In the genomic region with DNA sequence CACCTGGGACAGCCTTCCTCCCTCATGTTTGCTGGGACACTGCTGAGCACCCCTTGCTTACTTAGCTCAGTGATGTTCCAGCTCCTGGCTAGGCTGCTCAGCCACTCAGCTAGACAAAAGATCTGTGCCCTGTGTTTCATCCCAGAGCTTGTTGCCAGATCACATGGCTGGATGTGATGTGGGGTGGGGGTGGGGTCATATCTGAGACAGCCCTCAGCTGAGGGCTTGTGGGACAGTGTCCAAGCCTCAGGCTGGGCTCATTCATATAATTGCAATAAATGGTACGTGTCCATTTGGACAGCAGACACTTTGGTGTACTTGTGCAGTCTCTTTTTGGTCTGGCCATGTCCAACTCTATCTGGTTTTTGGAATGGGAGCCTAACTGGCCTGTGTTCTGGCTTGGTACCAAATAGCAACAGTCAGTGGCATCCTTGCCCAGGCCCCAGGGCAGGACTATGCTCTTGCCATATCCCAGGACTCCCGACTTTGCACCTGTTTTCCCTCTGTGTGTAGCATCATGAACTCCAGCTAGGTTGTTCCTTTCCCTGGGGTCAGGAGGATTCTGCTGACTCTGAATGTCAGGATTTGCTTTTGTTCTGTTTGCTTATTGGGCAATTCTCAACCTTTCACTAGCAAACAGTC, we compare ENCODE assay signal across 19 mouse cellular contexts. TPM values are rescaled to one million over a fixed set of nuclear protein-coding genes. Genes with fewer than 3 reads are reported as not detected.
A peak's percentile ranks its signal among the peaks of the same experiment; 100 is the strongest.
DNase-seq lines count a peak whose midpoint lies in the region; ATAC-seq and TF ChIP-seq lines count a peak whose summit lies in the region.
"Had no signal": no experiment of that assay in that cellular context is flagged by ENCODE, and none has a peak within 500 bp of the region (broad histone marks: within the 10 kb centered on the region; RNA-seq: fewer than 3 reads in every experiment).

No protein-coding gene starts in this region.

- H3K9ac ChIP-seq in heart, postnatal 0 days (replicated peaks; ENCODE audit: low read depth, low read length): no peak overlapping the region
- no peak overlapping the region for H3K9ac ChIP-seq in liver, embryonic 12.5 days
- H3K9ac ChIP-seq: heart, embryonic 15.5 days; kidney, embryonic 15.5 days; limb, embryonic 13.5 days; neural tube, embryonic 15.5 days had no signal

- H3K4me3 ChIP-seq in heart, postnatal 0 days (ENCODE audit: low read depth, low read length): no peak overlapping the region
- H3K4me3 ChIP-seq in cerebellum, adult 2 months (replicated peaks; ENCODE audit: insufficient read depth, low read depth, low read length): no peak overlapping the region
- H3K4me3 ChIP-seq in liver, embryonic 12.5 days: no peak overlapping the region
- H3K4me3 ChIP-seq: heart, embryonic 15.5 days; kidney, embryonic 15.5 days; left cerebral cortex, adult 2 months; limb, embryonic 13.5 days; midbrain, embryonic 10.5 days; neural tube, embryonic 15.5 days had no signal

- no peak overlapping the region for H3K4me2 ChIP-seq in heart, postnatal 0 days (ENCODE audit: low read depth, low read length)
- H3K4me2 ChIP-seq in liver, embryonic 12.5 days: no peak overlapping the region
- H3K4me2 ChIP-seq: heart, embryonic 15.5 days; kidney, embryonic 15.5 days; limb, embryonic 13.5 days; neural tube, embryonic 15.5 days had no signal

- WGBS in heart, postnatal 0 days: 59% methylated on average over 2 of the region's 2 CpGs
- 9% methylated on average over 2 of the region's 2 CpGs for WGBS in cerebellum, adult 2 months
- 76% methylated on average over 2 of the region's 2 CpGs for WGBS in liver, embryonic 12.5 days (ENCODE audit: insufficient replicate concordance)

- no peaks in the 10 kb centered on the region for H3K4me1 ChIP-seq in heart, postnatal 0 days (ENCODE audit: control insufficient read depth, insufficient read depth)
- peaks cover 19% of the 10 kb centered on the region for H3K4me1 ChIP-seq in cerebellum, adult 2 months (ENCODE audit: control insufficient read depth, insufficient read depth, low read length)
- H3K4me1 ChIP-seq in liver, embryonic 12.5 days: no peaks in the 10 kb centered on the region

- no peak for TF ChIP-seq EP300 in heart, postnatal 0 days (IDR thresholded peaks at IDR 0.05; ENCODE audit: low read depth)

- no peak for DNase-seq in heart, postnatal 0 days (ENCODE audit: low spot score)
- no peak for DNase-seq in heart, postnatal 14 days
- DNase-seq in Muller cell, postnatal 12 days (ENCODE audit: inconsistent ontology term): peak; percentile 89
- peak; percentile 60 to 78 for DNase-seq in cerebellum, adult 2 months
- DNase-seq in layer of hippocampus, postnatal 25 days (ENCODE audit: extremely low spot score in 1 of 2, low spot score in 1 of 2): no peak
- no peak for DNase-seq in right cerebral cortex, postnatal 36 days (ENCODE audit: low spot score in 2 of 2)
- DNase-seq: heart, adult 18-20 months; retina, postnatal 1 day; spleen, adult 18-20 months; thymus, postnatal 14 days had no signal

- no peaks in the 10 kb centered on the region for H3K27me3 ChIP-seq in heart, postnatal 0 days (ENCODE audit: control insufficient read depth, insufficient read depth, low read length)
- H3K27me3 ChIP-seq in cerebellum, adult 2 months (ENCODE audit: control insufficient read depth, insufficient read depth, low read length): no peaks in the 10 kb centered on the region
- no peaks in the 10 kb centered on the region for H3K27me3 ChIP-seq in liver, embryonic 12.5 days (replicated peaks)
- H3K27me3 ChIP-seq: heart, embryonic 15.5 days; kidney, embryonic 15.5 days; limb, embryonic 13.5 days; neural tube, embryonic 15.5 days had no signal

- no peak for TF ChIP-seq CTCF in heart, postnatal 0 days (IDR thresholded peaks at IDR 0.05; ENCODE audit: low read depth)
- TF ChIP-seq CTCF in cerebellum, adult 2 months (IDR thresholded peaks at IDR 0.05; ENCODE audit: borderline replicate concordance, insufficient read depth, low read depth, low read length): no peak

- H3K27ac ChIP-seq in heart, postnatal 0 days (ENCODE audit: low read depth): no peak overlapping the region
- H3K27ac ChIP-seq in cerebellum, adult 2 months (ENCODE audit: insufficient read depth, low read length): no peak overlapping the region
- H3K27ac ChIP-seq in liver, embryonic 12.5 days: no peak overlapping the region
- H3K27ac ChIP-seq: heart, embryonic 15.5 days; kidney, embryonic 15.5 days; left cerebral cortex, adult 2 months; limb, embryonic 13.5 days; midbrain, embryonic 10.5 days; neural tube, embryonic 15.5 days had no signal

- TF ChIP-seq POLR2A in cerebellum, adult 2 months (IDR thresholded peaks at IDR 0.05; ENCODE audit: borderline replicate concordance, insufficient read depth, low read length): no peak

- no peaks in the 10 kb centered on the region for H3K9me3 ChIP-seq in heart, postnatal 0 days (replicated peaks; ENCODE audit: control insufficient read depth, low read length)
- no peaks in the 10 kb centered on the region for H3K9me3 ChIP-seq in liver, embryonic 12.5 days (replicated peaks)
- H3K9me3 ChIP-seq: heart, embryonic 15.5 days; kidney, embryonic 15.5 days; neural tube, embryonic 15.5 days had no signal

- peak; percentile 47; the same call in 1 of the 2 replicates for ATAC-seq in heart, postnatal 0 days (ENCODE audit: insufficient read depth, low read depth)
- peak; percentile 57; the same call in 1 of the 2 replicates for ATAC-seq in liver, embryonic 12.5 days
- ATAC-seq: forebrain, embryonic 14.5 days; inflammation-experienced regulatory T-cells, adult 6 months had no signal

- H3K36me3 ChIP-seq in heart, postnatal 0 days (replicated peaks; ENCODE audit: control insufficient read depth, insufficient read depth, low read length): peaks cover 6% of the 10 kb centered on the region; the same call in 1 of the 2 replicates
- H3K36me3 ChIP-seq in liver, embryonic 12.5 days: peaks cover 28% of the 10 kb centered on the region

- intact Hi-C loops in heart, postnatal 14 days (cut with DNase I): no loop called here

RNA-seq across cellular contexts. Expression of a gene that starts 22.4 kb away (rescaled TPM):
- total RNA-seq in heart, postnatal 0 days (2014; rRNA removed; ENCODE audit: low replicate concordance): 30.4 and 39.8 TPM in 2 replicates
- polyA plus RNA-seq in heart, postnatal 0 days (2015; fragmentation: Nextera tagmentation; extraction: Ambion mirVana): 22.4 and 22.5 TPM in 2 replicates
- total RNA-seq in heart, postnatal 14 days (2021): 10 to 100 TPM; 10.9 to 12.2 TPM
- 10.8 and 16.9 TPM in 2 replicates for polyA plus RNA-seq in cerebellum, adult 2 months (2012; rRNA removed)
- polyA plus RNA-seq in liver, embryonic 12.5 days (2016; fragmentation: Nextera tagmentation; extraction: Ambion mirVana): 27.7 and 30.2 TPM in 2 replicates
- 1 to 10 TPM; 1.3 to 1.8 TPM for total RNA-seq in layer of hippocampus, postnatal 25 days (2021)

Comparison
In these comparisons a context has a peak if more than half of its experiments do, and no peak if none do; other contexts are left out.
1. DNase-seq: peak in Muller cell, postnatal 12 days (single experiment) and cerebellum, adult 2 months (2 of 2); none in heart, postnatal 0 days (single experiment), heart, postnatal 14 days (0 of 2), layer of hippocampus, postnatal 25 days (0 of 2) and right cerebral cortex, postnatal 36 days (0 of 2).
2. RNA of a gene that starts 22.4 kb away (total RNA-seq): 30.4 to 39.8 TPM in heart, postnatal 0 days and 10.9 to 12.2 TPM in heart, postnatal 14 days; 1.3 to 1.8 TPM in layer of hippocampus, postnatal 25 days; every median in the first group is over 4 times any median in the second.